Mouse (Mus musculus) neutrophil, adult 59 days (primary cell): ENCODE results near the gene Tifa. TPM values are rescaled to one million over a fixed set of nuclear protein-coding genes. Genes with fewer than 3 reads are reported as not detected.

Experiments used
- total RNA-seq, 2 experiments: library from RNA; stranded (reverse); gene quantifications; 1 replicate in 1 of 2; 2 replicates in 1 of 2; pipeline ENCODE4 v1.2.4; 2023

Gene Tifa
- total RNA-seq, result 10 to 100 TPM; 29.8 to 45.0 TPM

DNA sequence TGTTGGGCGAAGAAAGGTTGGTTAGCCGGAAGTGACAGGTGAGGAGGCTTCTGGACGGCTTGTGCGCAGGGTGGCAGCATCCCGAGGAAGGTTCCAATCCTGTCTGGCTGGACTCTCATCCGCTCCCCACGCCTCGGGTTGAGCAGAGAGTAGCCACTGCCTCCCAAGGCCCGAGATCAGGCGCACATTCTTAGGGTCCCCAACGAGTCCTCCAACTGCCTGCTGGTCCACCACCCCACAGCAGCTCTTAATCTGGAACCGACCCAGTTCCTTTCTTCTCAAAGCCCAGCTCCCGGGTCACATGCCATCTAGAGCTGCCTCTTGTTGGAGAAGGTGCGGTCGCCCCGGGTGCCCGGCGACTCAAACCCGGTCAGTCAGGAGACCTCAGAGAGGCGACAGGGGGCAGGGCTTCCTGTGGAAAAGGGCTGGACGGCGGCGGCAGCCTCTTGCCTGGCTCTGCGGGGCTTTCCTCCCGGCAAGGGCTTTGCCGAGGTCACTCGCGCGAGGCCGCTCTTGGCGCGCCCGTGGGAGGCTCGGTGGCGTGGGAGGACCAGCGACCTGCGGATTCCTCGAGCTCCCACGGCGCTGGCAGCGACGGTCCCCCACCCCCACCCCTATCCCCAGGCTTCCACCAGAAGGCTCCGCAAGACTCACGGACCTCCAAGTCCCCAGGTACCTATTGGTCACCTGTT is at the start of gene Tifa:
Tifa (plus strand) TSS at position 306 of the 692 bp plus-strand sequence.

DNA sequence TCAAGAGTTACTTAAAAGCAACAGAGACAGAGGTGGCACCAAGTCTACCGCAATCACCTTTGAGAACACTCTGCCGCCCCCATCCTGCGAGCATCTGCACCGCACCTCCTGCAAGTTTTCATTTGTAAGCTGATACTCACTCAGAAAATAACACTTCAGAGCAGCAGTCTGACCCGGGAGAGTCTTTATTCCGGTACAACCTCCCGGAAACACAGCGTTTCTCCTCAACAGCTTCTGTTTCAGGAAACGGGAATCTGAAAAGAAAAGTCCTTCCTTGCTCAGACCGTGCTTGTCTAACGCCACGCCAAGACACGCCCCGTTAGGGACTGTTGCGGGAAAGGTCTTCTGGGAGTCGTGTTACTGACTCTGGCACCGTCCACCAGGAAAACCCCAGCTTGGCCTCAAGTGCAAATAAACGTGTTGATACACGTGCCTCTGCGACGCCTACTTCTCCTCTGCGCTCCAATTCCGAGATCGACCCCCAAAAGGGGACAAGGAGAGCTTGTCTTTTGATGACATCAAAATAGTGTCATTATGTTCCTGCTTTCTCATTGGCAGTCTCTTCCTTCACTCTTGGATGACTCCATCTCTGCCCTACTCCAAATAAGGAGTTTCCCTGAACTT is 9.5 kb upstream of the Tifa start, which contains the start of gene Alpk1:
Alpk1 (minus strand) TSS at position 507 of the 624 bp plus-strand sequence.

DNA sequence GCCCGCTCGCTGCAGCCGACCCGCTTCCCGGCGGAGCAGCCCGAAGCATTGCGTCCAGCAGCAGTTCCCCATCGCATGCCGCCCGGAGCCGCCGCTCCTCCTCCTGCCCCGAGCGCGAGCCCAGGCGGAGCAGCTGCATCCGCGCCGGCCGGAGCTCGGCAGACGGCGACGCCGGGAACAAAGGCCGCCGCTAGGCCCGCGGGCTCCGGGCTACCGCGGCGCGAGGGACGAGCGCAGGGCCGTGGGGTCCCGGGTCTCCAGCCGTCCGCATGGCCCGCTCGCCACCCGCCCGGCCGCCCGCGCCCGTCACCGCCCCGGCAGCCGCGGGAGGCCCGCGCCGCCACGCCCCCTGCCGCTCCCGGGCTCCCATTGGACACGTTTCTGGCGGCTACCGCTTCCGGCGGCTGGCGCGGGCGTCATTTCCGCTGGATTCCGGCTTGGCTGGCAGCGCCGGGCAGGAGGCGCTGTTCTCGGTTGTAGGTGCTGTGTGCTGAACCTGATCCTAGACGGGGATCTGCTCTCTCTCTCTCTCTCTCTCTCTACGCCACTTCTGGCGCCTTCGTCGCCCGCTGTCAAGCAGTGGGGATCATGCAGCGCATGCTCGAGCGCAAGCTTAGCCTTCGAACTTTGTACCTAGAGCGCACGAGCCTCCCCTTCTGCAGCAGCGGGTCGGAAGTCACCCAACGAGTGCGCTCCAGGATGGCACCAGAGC is 47.7 kb downstream of the Tifa start, which contains the start of gene Ap1ar:
Ap1ar (minus strand) TSS at position 370 of the 712 bp plus-strand sequence.

Other genes with a start within 250 kb of the Tifa start
- 10 to 100 TPM; 22.2 to 22.4 TPM for gene Larp7, start 236.5 kb upstream of the Tifa start, total RNA-seq
- gene Zgrf1, start 236.3 kb upstream of the Tifa start, total RNA-seq, result 10 to 100 TPM; 11.4 to 12.5 TPM
- not detected for gene Neurog2, start 156.7 kb upstream of the Tifa start, total RNA-seq
- 10 to 100 TPM; 47.5 to 59.1 TPM for gene Alpk1, start 9.3 kb upstream of the Tifa start, total RNA-seq
- gene Ap1ar, start 47.7 kb downstream of the Tifa start, total RNA-seq, result 10 to 100 TPM; 16.5 to 18.0 TPM
- gene Fam241a, start 106.5 kb downstream of the Tifa start, total RNA-seq, result 10 to 100 TPM; 22.1 to 24.2 TPM